Mouse (Mus musculus): ENCODE measurements around the gene Ramp1.
A peak's percentile ranks its signal among the peaks of the same experiment; 100 is the strongest.

Ramp1 gene

DNA sequence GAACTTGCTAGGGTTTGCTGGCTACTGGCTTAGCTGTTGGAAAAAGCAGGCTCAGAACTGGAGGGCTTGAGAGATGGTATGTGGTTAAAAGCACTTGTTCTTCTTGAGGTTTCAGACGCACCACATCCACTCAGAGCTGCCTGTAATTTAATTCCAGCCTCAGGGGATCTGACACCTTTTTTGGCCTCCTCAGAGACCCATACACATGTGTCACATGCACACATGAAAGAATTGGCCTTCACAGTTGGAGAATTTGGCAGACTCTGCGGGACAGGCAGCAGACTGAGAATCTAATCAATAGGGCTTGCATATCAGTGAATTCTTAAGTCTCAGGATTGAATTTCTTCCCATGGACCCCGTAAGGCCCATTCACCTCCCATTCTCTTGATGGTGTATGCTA lies 21.5 kb downstream of the Ramp1 start:
- no peak for DNase-seq (ENCODE audit: low spot score)

DNA sequence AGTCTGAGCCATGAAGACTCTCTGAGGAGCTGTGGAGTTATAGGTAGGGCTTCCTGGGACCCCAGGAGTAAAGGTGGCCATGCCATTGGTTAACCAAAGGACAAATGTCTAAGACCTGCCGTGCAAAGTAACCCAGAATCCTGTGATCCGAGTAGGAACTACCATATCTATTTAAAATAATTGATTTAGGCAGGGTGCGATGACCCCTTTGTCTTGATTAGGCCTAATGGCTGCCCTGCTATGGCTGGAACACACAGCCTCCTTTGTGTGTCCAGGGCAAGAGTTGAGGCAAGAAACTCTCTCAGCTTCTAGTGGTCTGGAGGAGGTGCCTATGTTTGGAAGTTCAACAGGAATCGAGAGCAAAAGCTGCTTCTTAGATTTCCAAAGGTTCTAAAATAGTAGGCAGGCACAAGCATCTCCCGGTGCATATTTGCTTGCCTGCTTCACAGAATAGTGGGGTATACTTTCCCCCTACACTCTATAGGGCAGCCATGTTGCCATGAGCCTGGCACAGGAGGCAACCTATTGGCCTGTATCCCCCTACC lies 24.7 kb downstream of the Ramp1 start:
- DNase-seq (ENCODE audit: low spot score), result no peak

DNA sequence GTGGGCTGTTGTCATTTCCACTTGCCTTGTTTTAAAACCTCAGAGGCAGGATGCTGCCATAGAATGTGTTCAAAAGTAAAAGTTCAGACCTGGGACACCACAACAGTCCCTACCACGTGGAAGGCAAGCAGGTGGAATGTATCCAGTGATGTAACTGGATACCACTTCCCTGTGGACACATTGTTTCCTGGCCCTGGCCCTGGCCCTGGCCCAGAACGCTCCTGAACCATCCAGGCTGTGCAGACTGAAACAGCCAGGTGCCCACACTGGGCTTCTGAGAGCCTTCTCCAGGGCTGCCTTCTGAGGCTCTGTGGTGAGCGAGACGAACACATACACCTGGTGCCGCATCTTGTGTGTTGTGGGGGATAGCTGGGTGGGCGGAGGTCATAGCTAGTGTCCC lies 26.0 kb downstream of the Ramp1 start:
- DNase-seq (ENCODE audit: low spot score), result peak; percentile 66

GRCm38 (mm10) chr1:91206336-91206735 lies 26.7 kb downstream of the Ramp1 start:
- no peak for DNase-seq (ENCODE audit: low spot score)

- DNase-seq (ENCODE audit: low spot score), result no peak
Measured at GRCm38 (mm10) chr1:91206873-91207272, 27.3 kb downstream of the Ramp1 start.

DNA sequence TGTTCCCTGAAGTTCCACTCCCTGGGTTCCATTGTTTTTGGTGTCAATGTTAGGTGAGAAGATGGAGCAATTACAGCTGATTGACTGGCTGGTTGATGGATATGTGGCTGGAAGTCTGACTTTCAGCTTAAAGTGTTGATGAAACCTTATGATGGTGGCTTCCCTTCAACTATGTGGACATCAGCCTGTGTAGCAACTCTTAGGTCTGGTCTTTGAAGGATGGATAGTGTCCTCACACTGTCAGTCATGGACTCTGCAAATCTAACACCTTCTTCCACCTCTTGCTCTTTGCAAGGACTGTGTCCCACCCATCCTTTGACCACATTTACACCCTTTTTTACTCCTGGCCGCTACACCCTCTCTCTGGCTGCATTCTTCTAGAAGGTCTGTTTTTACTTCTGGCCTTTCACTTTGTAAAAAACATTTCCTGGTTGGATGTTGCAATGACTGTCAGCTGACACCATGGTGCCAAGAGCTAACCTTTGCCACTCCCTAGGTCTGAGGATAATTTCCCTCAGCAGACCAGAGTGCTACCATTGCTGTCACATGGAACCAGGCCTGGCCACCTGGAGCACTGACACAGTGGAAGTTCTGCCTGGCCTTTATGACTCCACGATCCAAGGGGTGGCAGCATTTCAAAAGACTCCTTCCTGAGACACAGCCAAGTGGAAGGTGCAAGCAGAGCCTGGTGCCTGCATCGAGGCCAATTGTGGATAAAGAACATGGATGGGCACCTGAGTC lies 27.9 kb downstream of the Ramp1 start:
- DNase-seq (ENCODE audit: low spot score), result no peak

DNA sequence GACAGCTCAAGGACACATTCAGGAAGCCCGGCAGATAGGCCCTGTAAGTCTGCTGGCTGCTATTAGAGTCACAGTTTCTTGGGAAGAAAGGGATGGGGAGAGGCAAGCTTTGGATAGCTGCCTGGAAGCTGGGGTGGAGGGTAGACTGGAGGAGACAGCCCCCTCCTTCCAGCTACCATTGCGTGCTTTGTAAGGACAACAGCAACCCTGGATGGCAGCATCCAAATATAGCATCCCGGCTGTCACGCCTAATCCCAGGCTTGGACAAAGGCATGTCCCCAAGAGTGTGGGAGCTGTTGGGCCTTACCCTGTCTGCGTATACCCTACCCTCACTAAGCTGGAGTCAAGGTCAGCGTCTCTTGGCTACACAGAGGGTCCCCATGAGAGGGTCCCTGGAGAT lies 29.7 kb downstream of the Ramp1 start:
- no peak for DNase-seq (ENCODE audit: low spot score)

DNA sequence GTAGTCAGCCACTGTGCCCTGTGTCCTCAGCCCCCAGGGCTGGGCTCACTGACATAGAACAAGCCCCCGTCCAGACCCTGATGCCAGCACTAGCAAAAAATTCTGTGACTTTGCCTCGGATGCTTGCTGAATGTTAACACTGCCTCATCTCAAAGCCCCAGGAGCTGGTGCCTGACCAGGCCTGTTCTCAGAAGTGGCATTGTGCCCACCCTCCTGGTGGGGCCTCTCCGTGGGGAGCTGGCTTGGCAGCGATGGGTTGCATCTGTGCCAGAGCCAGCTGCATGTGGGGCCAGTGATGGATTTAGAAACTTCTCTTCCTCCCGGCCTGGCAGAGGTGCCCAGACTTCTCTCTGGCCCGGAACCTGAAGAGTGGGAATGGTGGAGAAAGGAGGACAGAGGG lies 30.2 kb downstream of the Ramp1 start:
- DNase-seq (ENCODE audit: low spot score), result peak; percentile 37

GRCm38 (mm10) chr1:91211099-91211498 lies 31.5 kb downstream of the Ramp1 start:
- DNase-seq (ENCODE audit: low spot score), result no peak

- peak; percentile 74 for DNase-seq (ENCODE audit: low spot score)
Measured at GRCm38 (mm10) chr1:91211591-91212008, 32.0 kb downstream of the Ramp1 start.

GRCm38 (mm10) chr1:91215264-91215663 lies 35.6 kb downstream of the Ramp1 start:
- no peak for DNase-seq (ENCODE audit: low spot score)

GRCm38 (mm10) chr1:91215981-91216380 lies 36.4 kb downstream of the Ramp1 start:
- DNase-seq (ENCODE audit: low spot score), result peak; percentile 76

DNA sequence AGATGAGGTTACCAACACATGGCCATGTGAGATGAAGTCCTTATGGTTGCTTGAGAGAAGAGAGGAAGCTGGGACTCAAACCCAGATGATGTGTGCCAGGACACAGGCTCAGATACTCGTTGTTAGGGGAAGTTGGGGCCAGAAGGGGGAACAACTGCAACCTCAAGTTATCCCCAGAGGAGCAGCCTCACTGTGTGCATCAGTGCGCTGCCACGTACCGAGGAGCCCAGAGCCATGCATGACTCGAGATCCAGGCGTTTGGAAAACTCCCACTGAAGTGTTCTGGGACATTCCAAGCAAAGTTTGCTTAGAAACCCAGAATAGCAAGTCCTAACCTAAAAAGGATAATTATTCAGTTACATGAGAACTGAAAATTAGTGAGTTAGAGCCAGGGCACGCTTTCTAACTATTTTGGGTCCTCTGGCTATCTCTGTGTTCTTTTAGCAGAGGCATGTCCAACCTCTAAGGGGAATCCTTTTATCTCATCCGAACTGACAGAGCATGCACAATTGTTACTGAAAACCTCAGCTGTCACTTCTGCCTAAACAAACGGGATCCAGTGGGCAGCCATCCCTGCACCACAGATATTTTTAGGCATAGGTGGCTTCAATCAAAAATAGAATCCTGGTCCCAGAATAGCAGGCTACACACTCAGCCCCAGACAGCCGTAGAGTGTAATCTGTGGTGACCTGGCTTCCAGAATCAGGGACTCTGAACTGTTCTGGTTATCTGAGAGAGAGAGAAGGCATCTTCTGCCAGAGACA lies 37.1 kb downstream of the Ramp1 start:
- peak; percentile 29 for DNase-seq (ENCODE audit: low spot score)

GRCm38 (mm10) chr1:91219641-91220321 lies 40.2 kb downstream of the Ramp1 start:
- DNase-seq (ENCODE audit: low spot score), result no peak

DNA sequence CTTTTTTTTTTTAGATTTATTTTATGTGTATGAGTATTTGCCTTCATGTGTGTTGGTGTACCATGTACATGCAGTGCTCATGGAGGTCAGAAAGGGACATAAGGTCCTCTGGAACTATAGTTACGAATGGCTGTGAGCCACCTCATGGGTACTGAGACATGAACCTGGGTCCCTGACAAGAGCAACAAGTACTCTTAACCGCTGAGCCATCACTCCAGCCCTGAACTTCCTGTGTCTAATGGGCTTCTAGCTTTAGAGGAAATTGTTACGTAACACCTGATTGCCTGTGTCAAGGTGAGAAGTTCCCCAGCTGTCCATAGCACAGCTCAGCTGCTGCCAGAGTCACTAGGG lies 40.7 kb downstream of the Ramp1 start:
- DNase-seq (ENCODE audit: low spot score), result no peak

DNA sequence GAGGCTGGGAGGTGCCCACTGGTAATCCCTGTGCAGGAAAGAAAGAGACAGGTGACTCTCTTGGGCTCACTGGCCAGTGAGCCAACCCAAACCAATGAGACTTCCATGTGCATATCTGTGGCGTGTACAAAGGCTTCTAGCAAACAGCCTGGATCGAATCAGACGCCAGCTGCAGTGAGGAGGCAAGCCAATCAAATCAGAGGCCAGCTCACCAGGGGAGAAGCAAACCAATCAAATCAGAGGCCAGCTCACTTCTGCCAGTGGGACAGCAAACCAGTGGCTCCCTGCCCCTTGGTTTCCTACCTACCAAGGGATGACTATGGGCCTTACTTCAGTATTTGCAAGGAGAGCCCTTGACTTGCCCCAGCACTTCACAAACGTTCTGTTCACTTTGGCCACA lies 46.9 kb downstream of the Ramp1 start:
- no peak for DNase-seq (ENCODE audit: low spot score)

GRCm38 (mm10) chr1:91227381-91228054 lies 47.9 kb downstream of the Ramp1 start:
- no peak for DNase-seq (ENCODE audit: low spot score)

- no peak for DNase-seq (ENCODE audit: low spot score)
Measured at GRCm38 (mm10) chr1:91231142-91231541, 51.5 kb downstream of the Ramp1 start.

- no peak for DNase-seq (ENCODE audit: low spot score)
Measured at GRCm38 (mm10) chr1:91231896-91232295, 52.3 kb downstream of the Ramp1 start.

GRCm38 (mm10) chr1:91235395-91235794 lies 55.8 kb downstream of the Ramp1 start:
- DNase-seq (ENCODE audit: low spot score), result no peak

DNA sequence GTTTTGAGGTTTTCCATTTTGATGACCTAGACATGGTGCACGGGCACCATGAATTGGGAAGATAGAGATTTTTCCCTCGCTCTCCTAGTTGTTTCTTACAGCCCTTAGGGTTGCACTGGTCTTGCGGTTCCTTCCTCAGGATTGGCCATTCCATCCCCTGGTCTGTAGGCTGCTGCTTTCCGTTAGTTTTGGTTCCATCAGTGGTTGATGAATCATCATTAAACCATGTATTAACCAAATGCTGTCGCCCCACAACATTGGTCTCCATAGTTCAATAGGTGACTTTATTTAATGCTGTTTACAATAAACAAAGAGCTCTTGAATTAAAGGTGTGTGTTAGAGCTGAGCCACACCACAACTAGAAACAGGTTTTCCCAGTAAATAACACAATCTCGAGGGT lies 58.1 kb downstream of the Ramp1 start:
- no peak for DNase-seq (ENCODE audit: low spot score)

- DNase-seq (ENCODE audit: low spot score), result no peak
Measured at GRCm38 (mm10) chr1:91239112-91239511, 59.5 kb downstream of the Ramp1 start.

Measured in testis, postnatal 14 days (tissue).